Mouse (Mus musculus) myocyte (in vitro differentiated cells): ENCODE data around the gene Ankrd13b.

Experiments
- CEBPB ChIP-seq: IDR thresholded peaks from 2 replicates; pipeline ENCODE4 v1.6.1; 2011; ENCODE audit warnings: mild to moderate bottlenecking, moderate library complexity; ENCODE audit not compliant: poor library complexity, insufficient read depth, severe bottlenecking
- E2F4 ChIP-seq: IDR thresholded peaks from one replicate; pipeline ENCODE4 v1.6.1; 2011; ENCODE audit warnings: mild to moderate bottlenecking, control low read depth, moderate library complexity; ENCODE audit not compliant: insufficient read depth
- MAX ChIP-seq: IDR thresholded peaks from one replicate; pipeline ENCODE4 v1.6.1; 2011; ENCODE audit warnings: low read depth, mild to moderate bottlenecking, control low read depth
- MYOD1 ChIP-seq, 3 experiments: IDR thresholded peaks; one replicate each; pipeline ENCODE4 v1.6.1; 2011; ENCODE audit warnings: control low read depth in 2 of 3, low read depth in 2 of 3, mild to moderate bottlenecking in 2 of 3, moderate library complexity in 1 of 3; ENCODE audit not compliant: insufficient read length in 2 of 3, control insufficient read depth in 1 of 3
- POLR2A ChIP-seq: IDR thresholded peaks from one replicate; pipeline ENCODE4 v1.6.1; 2011; ENCODE audit warnings: low read depth, mild to moderate bottlenecking, control low read depth, moderate library complexity; ENCODE audit not compliant: insufficient read length
- POLR2AphosphoS2 ChIP-seq: IDR thresholded peaks from one replicate; pipeline ENCODE4 v1.6.1; 2011; ENCODE audit warnings: low read depth, control low read depth; ENCODE audit not compliant: insufficient read length
- REST ChIP-seq: IDR thresholded peaks from one replicate; pipeline ENCODE4 v1.6.1; 2011; ENCODE audit warnings: mild to moderate bottlenecking, control low read depth, moderate library complexity; ENCODE audit not compliant: insufficient read depth, insufficient read length
- SRF ChIP-seq: IDR thresholded peaks from one replicate; pipeline ENCODE4 v1.6.1; 2011; ENCODE audit warnings: low read depth; ENCODE audit not compliant: control insufficient read depth, insufficient read length
- TCF12 ChIP-seq: IDR thresholded peaks from one replicate; pipeline ENCODE4 v1.6.1; 2011; ENCODE audit warnings: mild to moderate bottlenecking, control low read depth; ENCODE audit not compliant: poor library complexity, insufficient read depth, severe bottlenecking
- TCF3 ChIP-seq: IDR thresholded peaks from one replicate; pipeline ENCODE4 v1.6.1; 2011; ENCODE audit warnings: low read depth, control low read depth; ENCODE audit not compliant: insufficient read length
- USF1 ChIP-seq: IDR thresholded peaks from one replicate; pipeline ENCODE4 v1.6.1; 2011; ENCODE audit warnings: low read depth, mild to moderate bottlenecking, control low read depth, moderate library complexity

DNA sequence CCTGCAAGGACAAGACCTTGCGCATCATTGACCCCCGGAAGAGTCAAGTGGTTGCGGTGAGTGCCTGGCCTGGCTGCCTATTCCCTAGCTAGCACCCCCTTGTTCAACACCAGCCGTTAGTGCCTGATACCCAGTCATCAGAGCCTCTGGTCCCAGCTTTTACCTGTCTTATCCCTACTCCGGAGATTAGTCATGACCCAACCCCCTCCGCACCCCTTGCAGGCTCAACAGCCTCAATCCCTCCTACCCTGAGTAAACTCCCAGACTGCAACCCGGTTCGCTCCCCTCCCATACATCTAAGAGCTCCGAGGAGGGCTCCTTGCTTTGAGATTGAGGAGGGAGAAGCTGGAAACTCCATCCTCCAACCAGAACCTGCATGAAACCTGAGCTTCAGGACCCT is 22.9 kb downstream of the Ankrd13b start:
- TF ChIP-seq CEBPB, result no peak
- no peak for TF ChIP-seq MAX
- TF ChIP-seq MYOD1 (IDR thresholded peaks at IDR 0.05; ENCODE audit: control insufficient read depth in 1 of 3, insufficient read length in 2 of 3, low read depth in 2 of 3), result no peak
- no peak for TF ChIP-seq POLR2A
- no peak for TF ChIP-seq POLR2AphosphoS2
- TF ChIP-seq USF1, result no peak
- no peak for TF ChIP-seq REST
- TF ChIP-seq TCF3, result no peak
- no peak for TF ChIP-seq SRF
- TF ChIP-seq E2F4, result no peak
- TF ChIP-seq TCF12, result no peak
